Mouse (Mus musculus) bone marrow, adult 2 months (tissue): ENCODE data around the gene Cfi. TPM values are rescaled to one million over a fixed set of nuclear protein-coding genes. Genes with fewer than 3 reads are reported as not detected.

Experiments used
- H3K27ac ChIP-seq: fragments of 200-500 bp; 2 replicates; pipeline ENCODE4 v1.5.1; 2012; ENCODE audit warnings: low read depth, mild to moderate bottlenecking, control low read depth, inconsistent platforms, low read length; ENCODE audit not compliant: control insufficient read depth, poor library complexity, insufficient read depth
- H3K4me1 ChIP-seq: fragments of 200-500 bp; 2 replicates; pipeline ENCODE4 v1.6.1; 2011; ENCODE audit warnings: low read length; ENCODE audit not compliant: control insufficient read depth, insufficient read depth
- H3K4me3 ChIP-seq: fragments of 200-500 bp; replicated peaks from 2 replicates; pipeline ENCODE3; 2011; ENCODE audit warnings: mild to moderate bottlenecking, low read depth, low read length, control low read depth; ENCODE audit not compliant: control insufficient read depth
- CTCF ChIP-seq: fragments of 200-500 bp; IDR thresholded peaks from 2 replicates; pipeline ENCODE4 v1.5.1; 2011; ENCODE audit warnings: low read length, control low read depth; ENCODE audit not compliant: control insufficient read depth, insufficient read depth
- POLR2A ChIP-seq: fragments of 200-500 bp; IDR thresholded peaks from 2 replicates; pipeline ENCODE4 v1.6.1; 2011; ENCODE audit warnings: low read depth, mild to moderate bottlenecking, control low read depth, low read length, borderline replicate concordance; ENCODE audit not compliant: control insufficient read depth
- WGBS: fragments of 180-500 bp; shearing (Covaris S2); methylation state at CpG from one replicate; pipeline ENCODE4 v1.1.7; 2018; 5-methylcytosine and 5-hydroxymethylcytosine counted together
- polyA plus RNA-seq: library from polyadenylated mRNA; stranded (reverse); fragments of >200 nt; gene quantifications from 2 replicates; pipeline ENCODE4 v1.2.4, GENCODE M21; 2011; ENCODE audit warnings: low replicate concordance; ENCODE audit not compliant: missing spikeins, insufficient read depth, insufficient read length

Gene Cfi
- polyA plus RNA-seq, 1 experiment, result 2.2 TPM

DNA sequence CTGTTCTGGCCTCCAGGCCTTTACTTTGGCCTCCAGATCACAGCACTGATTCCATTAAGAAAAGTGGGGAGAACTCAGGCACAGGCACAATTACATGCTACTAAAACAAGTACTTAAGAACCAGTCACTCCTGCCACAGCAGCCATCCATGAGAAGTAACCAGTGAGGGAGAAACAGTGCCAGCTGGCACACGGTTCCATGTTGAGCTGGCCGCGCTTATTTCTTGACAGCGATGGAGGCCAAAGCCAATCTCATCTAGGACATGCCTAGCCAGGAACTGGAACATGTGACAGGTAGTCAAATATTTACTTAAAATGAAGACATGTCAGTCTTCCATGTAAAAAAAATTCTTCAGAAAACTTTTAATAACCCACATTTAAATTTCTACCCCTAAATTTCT lies 11.5 kb upstream of the Cfi start:
- 94% methylated on average over 4 of the region's 4 CpGs for WGBS
- H3K27ac ChIP-seq, result no peak overlapping the region
- H3K4me1 ChIP-seq, result no peaks in the 10 kb centered on the region
- no peak overlapping the region for H3K4me3 ChIP-seq
- TF ChIP-seq POLR2A, result no peak
- TF ChIP-seq CTCF, result no peak

DNA sequence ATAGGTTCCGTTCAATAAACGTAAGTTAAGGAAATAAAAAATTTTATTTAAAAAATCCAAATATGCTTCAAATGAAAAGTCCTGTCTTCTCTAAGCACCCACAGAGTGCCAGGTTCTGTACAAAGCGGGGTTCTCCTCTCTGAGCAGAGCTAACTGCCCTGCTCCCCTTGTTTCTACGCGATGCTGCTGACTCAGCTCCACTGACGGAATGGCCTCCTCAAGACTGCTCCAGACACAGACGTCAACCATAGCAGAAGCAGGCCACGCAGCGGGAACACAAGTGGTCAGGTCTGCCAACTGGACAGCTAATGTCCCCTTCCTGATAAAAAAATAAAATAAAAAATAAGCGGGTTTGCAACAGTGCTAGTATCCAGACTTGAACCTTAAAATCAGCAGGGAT lies 10.8 kb upstream of the Cfi start:
- Histone ChIP-seq H3K27ac (no peak overlapping the region), H3K4me1 (no peaks in the 10 kb centered on the region), H3K4me3 (no peak overlapping the region)
- WGBS, result 87% methylated on average over 10 of the region's 10 CpGs
- TF ChIP-seq POLR2A (no peak), CTCF (no peak)

DNA sequence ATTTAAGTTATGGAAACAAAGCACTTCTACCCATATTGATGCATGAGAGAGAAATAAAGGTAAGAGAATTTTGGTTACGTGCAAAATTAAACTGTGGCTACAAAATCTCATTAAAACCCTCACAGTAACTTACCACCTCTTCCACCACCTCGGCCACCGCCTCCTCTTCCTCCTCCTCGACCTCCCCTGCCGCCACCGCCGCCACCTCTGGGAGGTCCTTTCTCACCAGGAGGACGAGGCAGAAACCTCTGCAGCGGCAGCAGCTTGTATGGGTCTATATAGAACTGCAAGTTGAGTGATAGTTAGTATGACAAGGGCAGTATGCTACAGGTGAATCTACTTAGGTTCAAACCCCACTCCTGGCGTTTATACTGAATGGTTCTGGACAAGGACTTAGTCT lies 9.0 kb upstream of the Cfi start:
- Histone ChIP-seq H3K27ac (no peak overlapping the region), H3K4me3 (no peak overlapping the region), H3K4me1 (no peaks in the 10 kb centered on the region)
- TF ChIP-seq POLR2A (no peak), CTCF (no peak)
- 82% methylated on average over 10 of the region's 10 CpGs for WGBS

DNA sequence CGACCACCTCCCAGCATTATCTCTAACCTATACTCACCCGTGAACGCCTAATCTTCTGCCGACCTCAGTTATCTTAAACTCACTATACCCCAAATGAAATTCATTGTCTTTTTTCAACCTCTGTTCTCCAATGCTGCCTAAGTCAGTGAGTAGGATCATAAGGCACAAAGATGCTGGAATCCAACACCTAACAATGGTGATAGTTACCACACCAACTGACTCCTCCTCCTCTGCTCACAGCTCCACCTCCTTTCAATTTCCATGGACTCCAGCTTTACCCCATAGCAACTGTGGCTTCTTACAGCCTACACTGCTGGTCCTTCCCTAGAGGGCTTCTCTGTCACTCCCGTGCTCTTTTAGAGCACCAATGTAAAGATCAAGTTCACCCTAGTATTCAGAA lies 8.0 kb upstream of the Cfi start:
- no peak overlapping the region for H3K4me3 ChIP-seq
- WGBS, result 75% methylated on average over 5 of the region's 5 CpGs
- no peak overlapping the region for H3K27ac ChIP-seq
- no peaks in the 10 kb centered on the region for H3K4me1 ChIP-seq
- no peak for TF ChIP-seq CTCF
- TF ChIP-seq POLR2A, result no peak

DNA sequence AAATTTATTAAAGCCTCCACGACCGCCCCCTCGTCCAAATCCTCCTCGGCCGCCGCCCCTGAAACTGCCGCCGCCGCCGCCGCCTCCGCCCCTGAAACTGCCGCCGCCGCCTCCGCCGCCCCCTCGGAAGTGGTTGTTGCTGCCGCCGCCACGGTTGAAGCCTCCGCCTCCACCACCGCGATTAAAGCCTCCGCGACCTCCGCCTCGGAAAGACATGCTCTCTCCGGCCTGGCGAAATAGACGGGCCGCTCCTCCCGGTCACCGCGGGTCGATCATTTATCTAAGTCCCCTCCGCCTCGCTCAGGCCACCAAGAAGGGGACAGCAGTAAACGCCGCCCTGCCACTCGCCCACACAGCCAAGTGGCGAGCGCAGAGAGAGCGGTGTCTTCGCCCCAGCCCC lies 5.1 kb upstream of the Cfi start:
- WGBS, result under 1% methylated on average over 45 of the region's 45 CpGs
- Histone ChIP-seq H3K4me1 (no peaks in the 10 kb centered on the region), H3K27ac (peak overlapping the region; percentile 92), H3K4me3 (peak overlapping the region; percentile 98)
- TF ChIP-seq POLR2A, result no peak
- TF ChIP-seq CTCF, result no peak

DNA sequence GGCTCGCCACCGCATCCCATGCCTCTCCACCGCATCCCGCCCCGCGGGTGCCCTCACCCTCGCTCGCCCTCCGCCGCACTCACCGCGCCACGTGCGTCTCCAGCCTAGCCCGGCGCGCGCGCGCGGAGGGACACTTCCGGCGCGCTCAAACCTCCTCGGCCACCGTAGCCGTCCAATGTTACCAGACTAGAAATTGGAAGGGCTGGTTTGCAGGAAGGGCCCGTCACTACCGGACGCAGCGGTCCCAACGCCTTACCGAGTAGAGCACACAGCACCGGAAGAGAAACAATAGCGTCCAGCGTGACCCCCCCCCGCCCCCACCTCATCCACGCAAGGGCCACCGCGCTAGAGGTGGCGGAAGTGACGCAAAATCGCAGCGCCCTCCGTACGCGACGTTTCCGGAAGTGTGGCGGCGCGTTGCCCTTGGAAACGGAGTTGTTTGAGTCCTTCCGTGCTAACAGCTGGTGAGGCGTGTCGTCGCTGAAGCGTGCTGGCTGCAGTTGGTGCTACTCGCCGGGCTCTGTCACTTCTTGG lies 4.6 kb upstream of the Cfi start, which contains the start of gene Gar1:
Gene Gar1, minus strand, starts transcription at position 362 of the 534 bp plus-strand sequence.
- Histone ChIP-seq H3K4me3 (peak within 1 kb of the TSS; percentile 98), H3K4me1 (no peaks in the 10 kb centered on the region), H3K27ac (peak within 1 kb of the TSS; percentile 92)
- no peak for TF ChIP-seq CTCF
- 0 out of 2 replicates have a peak, but pooled peaks have one; percentile 14 for TF ChIP-seq POLR2A
- under 1% methylated on average over 60 of the region's 60 CpGs for WGBS

DNA sequence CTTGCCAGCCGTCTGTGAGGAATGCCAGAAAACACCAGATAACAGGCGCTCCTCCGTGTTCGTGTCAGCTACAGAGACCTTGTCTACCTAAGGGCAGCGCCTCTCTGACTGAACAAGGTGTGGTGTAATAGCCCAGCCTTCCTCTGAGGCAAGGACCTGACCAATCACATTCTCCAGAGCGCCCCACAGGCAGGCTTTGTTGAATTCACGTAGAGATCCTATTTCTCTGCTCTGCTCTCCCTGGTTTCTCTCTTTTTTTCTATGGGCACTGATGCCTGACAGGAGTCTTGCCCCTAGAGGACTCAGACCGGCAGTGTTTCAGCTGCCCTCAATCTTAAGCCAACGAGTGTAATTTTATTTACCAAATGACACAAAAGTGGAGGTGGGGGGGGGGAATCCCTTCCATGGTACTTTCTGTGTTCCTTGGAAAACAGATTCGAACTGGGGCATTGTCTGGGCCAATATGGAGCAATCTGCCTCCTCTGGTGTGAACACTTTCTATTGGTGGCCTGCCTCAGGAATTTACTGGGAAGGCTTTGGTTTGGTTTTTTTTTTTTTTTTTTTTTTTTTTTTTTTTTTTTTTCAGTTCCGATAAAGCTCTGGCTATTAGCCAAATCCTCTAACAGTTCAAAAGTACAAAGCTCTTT lies 490 bp downstream of the Cfi start:
- 29% methylated on average over 11 of the region's 11 CpGs for WGBS
- H3K4me3 ChIP-seq, result no peak overlapping the region

DNA sequence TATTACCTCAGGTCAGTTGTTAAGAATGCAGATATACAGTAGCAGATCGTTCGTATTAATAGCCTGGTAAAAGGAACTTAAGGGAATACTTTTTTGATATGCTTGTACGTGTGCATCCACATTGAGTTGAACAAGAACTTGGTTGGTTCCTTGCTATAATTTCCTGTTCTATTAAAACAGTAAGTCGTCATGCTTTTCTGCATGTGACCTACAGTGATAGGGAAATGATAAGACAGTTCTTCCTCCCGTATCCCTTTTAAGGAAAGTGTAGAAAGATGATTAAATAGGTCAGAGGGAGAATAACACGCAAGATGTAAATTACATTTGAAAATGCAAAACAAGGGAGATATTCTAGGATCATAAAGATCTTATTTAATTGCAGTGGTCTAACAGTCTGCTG lies 1.3 kb downstream of the Cfi start:
- TF ChIP-seq CTCF, result no peak
- no peak for TF ChIP-seq POLR2A
- no peak overlapping the region for H3K4me3 ChIP-seq
- no peaks in the 10 kb centered on the region for H3K4me1 ChIP-seq
- H3K27ac ChIP-seq, result no peak overlapping the region
- 73% methylated on average over 6 of the region's 6 CpGs for WGBS

More for the DNA sequence above, 490 bp downstream of the Cfi start:
- TF ChIP-seq POLR2A (no peak), CTCF (no peak)
- Histone ChIP-seq H3K4me1 (no peaks in the 10 kb centered on the region), H3K27ac (no peak overlapping the region)
